Mouse (Mus musculus) heart, adult 9 months (tissue): ENCODE data around the gene Ube2cbp.

ENCODE experiments used
- DNase-seq, 2 experiments: peaks; one replicate each; pipeline ENCODE4 v3.0.0; 2022; ENCODE audit warnings: low spot score in 2 of 2

Gene Ube2cbp

GRCm38 (mm10) chr9:86435510-86435909 lies 29.2 kb downstream of the Ube2cbp start:
- no peak for DNase-seq

GRCm38 (mm10) chr9:86423331-86423730 lies 41.4 kb downstream of the Ube2cbp start:
- DNase-seq: no peak

GRCm38 (mm10) chr9:86419366-86419765 lies 45.4 kb downstream of the Ube2cbp start:
- no peak for DNase-seq

- DNase-seq: no peak
Measured at GRCm38 (mm10) chr9:86417971-86418370, 46.8 kb downstream of the Ube2cbp start.

- DNase-seq: no peak
Measured at GRCm38 (mm10) chr9:86395785-86396184, 69.0 kb downstream of the Ube2cbp start.

GRCm38 (mm10) chr9:86395012-86395411 lies 69.7 kb downstream of the Ube2cbp start:
- DNase-seq: no peak

- DNase-seq: no peak
Measured at GRCm38 (mm10) chr9:86393586-86394272, 71.0 kb downstream of the Ube2cbp start.

- DNase-seq: no peak
Measured at GRCm38 (mm10) chr9:86391467-86391866, 73.3 kb downstream of the Ube2cbp start.

- DNase-seq: no peak
Measured at GRCm38 (mm10) chr9:86390713-86391112, 74.0 kb downstream of the Ube2cbp start.

GRCm38 (mm10) chr9:86388538-86388937 lies 76.2 kb downstream of the Ube2cbp start:
- DNase-seq: no peak

GRCm38 (mm10) chr9:86376923-86377322 lies 87.8 kb downstream of the Ube2cbp start:
- no peak for DNase-seq

- no peak for DNase-seq
Measured at GRCm38 (mm10) chr9:86372783-86373567, 91.8 kb downstream of the Ube2cbp start.

- no peak for DNase-seq
Measured at GRCm38 (mm10) chr9:86369208-86369607, 95.5 kb downstream of the Ube2cbp start.

GRCm38 (mm10) chr9:86360536-86360935 lies 104.2 kb downstream of the Ube2cbp start:
- DNase-seq: no peak

GRCm38 (mm10) chr9:86355851-86356250 lies 108.9 kb downstream of the Ube2cbp start:
- no peak for DNase-seq

GRCm38 (mm10) chr9:86351491-86351890 lies 113.3 kb downstream of the Ube2cbp start:
- no peak for DNase-seq

- no peak for DNase-seq
Measured at GRCm38 (mm10) chr9:86336792-86337191, 128.0 kb downstream of the Ube2cbp start.

GRCm38 (mm10) chr9:86336361-86336760 lies 128.4 kb downstream of the Ube2cbp start:
- DNase-seq: no peak

- no peak for DNase-seq
Measured at GRCm38 (mm10) chr9:86335588-86335987, 129.2 kb downstream of the Ube2cbp start.

GRCm38 (mm10) chr9:86334357-86334756 lies 130.4 kb downstream of the Ube2cbp start:
- DNase-seq: no peak

GRCm38 (mm10) chr9:86330591-86330990 lies 134.2 kb downstream of the Ube2cbp start:
- no peak for DNase-seq

GRCm38 (mm10) chr9:86328270-86328669 lies 136.5 kb downstream of the Ube2cbp start:
- DNase-seq: no peak

- DNase-seq: no peak
Measured at GRCm38 (mm10) chr9:86327341-86327740, 137.4 kb downstream of the Ube2cbp start.
